Mouse (Mus musculus): ENCODE measurements at regions not wholly inside any gene's neighbourhood (a gene's known extent, or its start where the extent isn't known, plus 50 kb on each side); places are given as distances from the start of the nearest gene placed in this dataset.

- DNase-seq (ENCODE audit: extremely low spot score in 1 of 2, low spot score in 1 of 2) = no peak
These were observed 57.9 kb upstream of the Mbip start for GRCm38 (mm10) chr12:56403626-56404025.

- DNase-seq (ENCODE audit: extremely low spot score in 1 of 2, low spot score in 1 of 2) = no peak
These were observed 57.1 kb upstream of the Mbip start for GRCm38 (mm10) chr12:56402844-56403243.

- DNase-seq (ENCODE audit: extremely low spot score in 1 of 2, low spot score in 1 of 2) = no peak
These were observed 56.4 kb upstream of the Mbip start for GRCm38 (mm10) chr12:56402137-56402536.

All from layer of hippocampus, postnatal 25 days (tissue).